Mouse (Mus musculus) myocyte (in vitro differentiated cells): Measurements from ENCODE around the gene Cyp4f15.

Experiments
- CEBPB ChIP-seq: IDR thresholded peaks from 2 replicates; pipeline ENCODE4 v1.6.1; 2011; ENCODE audit warnings: mild to moderate bottlenecking, moderate library complexity; ENCODE audit not compliant: poor library complexity, insufficient read depth, severe bottlenecking
- MAX ChIP-seq: IDR thresholded peaks from one replicate; pipeline ENCODE4 v1.6.1; 2011; ENCODE audit warnings: low read depth, mild to moderate bottlenecking, control low read depth
- POLR2A ChIP-seq: IDR thresholded peaks from one replicate; pipeline ENCODE4 v1.6.1; 2011; ENCODE audit warnings: low read depth, mild to moderate bottlenecking, control low read depth, moderate library complexity; ENCODE audit not compliant: insufficient read length
- POLR2AphosphoS2 ChIP-seq: IDR thresholded peaks from one replicate; pipeline ENCODE4 v1.6.1; 2011; ENCODE audit warnings: low read depth, control low read depth; ENCODE audit not compliant: insufficient read length
- TCF12 ChIP-seq: IDR thresholded peaks from one replicate; pipeline ENCODE4 v1.6.1; 2011; ENCODE audit warnings: mild to moderate bottlenecking, control low read depth; ENCODE audit not compliant: poor library complexity, insufficient read depth, severe bottlenecking
- USF1 ChIP-seq: IDR thresholded peaks from one replicate; pipeline ENCODE4 v1.6.1; 2011; ENCODE audit warnings: low read depth, mild to moderate bottlenecking, control low read depth, moderate library complexity

DNA sequence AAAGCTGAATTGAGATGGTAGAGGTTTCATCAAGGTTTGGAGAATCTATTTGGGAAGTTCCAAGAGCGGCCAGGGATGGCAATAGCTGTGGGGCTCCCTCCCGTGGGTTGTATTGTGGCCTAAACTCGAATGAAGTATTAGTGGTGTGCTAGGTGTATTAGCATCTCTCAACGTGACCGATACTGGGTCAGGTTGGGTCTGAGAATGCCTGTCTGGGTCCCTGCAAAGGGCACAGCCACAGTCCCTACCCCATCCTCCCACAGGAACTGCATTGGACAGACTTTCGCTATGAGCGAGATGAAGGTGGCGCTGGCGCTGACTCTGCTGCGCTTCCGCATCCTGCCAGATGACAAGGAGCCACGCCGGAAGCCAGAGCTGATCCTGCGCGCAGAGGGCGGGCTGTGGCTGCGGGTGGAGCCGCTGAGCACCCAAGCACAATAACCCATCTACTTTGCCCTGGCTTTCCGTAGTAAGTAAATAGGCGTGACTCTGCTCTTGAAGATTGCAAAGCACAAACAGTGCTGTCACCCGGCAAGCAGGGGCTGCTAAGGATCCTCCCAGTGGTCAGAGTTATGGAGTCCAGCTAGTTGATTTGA, 9.3 kb upstream of the Cyp4f15 start:
- TF ChIP-seq MAX (no peak), POLR2A (no peak), POLR2AphosphoS2 (no peak), TCF12 (no peak), CEBPB (no peak), USF1 (no peak)
